Mouse (Mus musculus) stomach, postnatal 0 days (tissue): Measurements from ENCODE around the gene Hist2h3b.

Source experiments
- CTCF ChIP-seq: IDR thresholded peaks from 2 replicates; pipeline ENCODE4 v1.5.1; 2016; ENCODE audit warnings: antibody characterized with exemption, low read depth, mild to moderate bottlenecking, moderate library complexity
- EP300 ChIP-seq: optimal IDR thresholded peaks from 2 replicates; pipeline ENCODE3; 2016; ENCODE audit warnings: antibody characterized with exemption

- TF ChIP-seq EP300 = peak; percentile 57
- peak; percentile 15; the same call in 1 of the 2 replicates for TF ChIP-seq CTCF
Measured at GRCm38 (mm10) chr3:96220765-96221639, 47.5 kb upstream of the Hist2h3b start, which contains the start of the genes Hist2h2ac and Hist2h2be.
